11 mouse cellular contexts compared by ENCODE assay signal in genomic region chr11:74548781-74549382, GRCm38 (mm10).
A peak's percentile ranks its signal among the peaks of the same experiment; 100 is the strongest.
DNase-seq lines count a peak whose midpoint lies in the region; ATAC-seq and TF ChIP-seq lines count a peak whose summit lies in the region.
"Had no signal": no experiment of that assay in that cellular context is flagged by ENCODE, and none has a peak within 500 bp of the region (broad histone marks: within the 10 kb centered on the region; RNA-seq: fewer than 3 reads in every experiment).

No protein-coding gene starts in this region.

- peaks cover 41% of the 10 kb centered on the region for H3K4me1 ChIP-seq in heart, embryonic 10.5 days
- peaks cover 11% of the 10 kb centered on the region for H3K4me1 ChIP-seq in heart, embryonic 11.5 days (ENCODE audit: control insufficient read depth, insufficient read depth, low read length)
- peaks cover 10% of the 10 kb centered on the region for H3K4me1 ChIP-seq in midbrain, embryonic 11.5 days (ENCODE audit: control insufficient read depth, insufficient read depth, low read length)
- peaks cover 13% of the 10 kb centered on the region for H3K4me1 ChIP-seq in midbrain, embryonic 16.5 days (ENCODE audit: control insufficient read depth, insufficient read depth, low read length)
- H3K4me1 ChIP-seq in thymus, adult 2 months (replicated peaks; ENCODE audit: control insufficient read depth, insufficient read depth, low read length): peaks cover 15% of the 10 kb centered on the region

- WGBS in heart, embryonic 10.5 days: 25% methylated on average over 7 of the region's 7 CpGs
- WGBS in heart, embryonic 11.5 days (ENCODE audit: insufficient replicate concordance): 23% methylated on average over 7 of the region's 7 CpGs
- 13% methylated on average over 7 of the region's 7 CpGs for WGBS in midbrain, embryonic 11.5 days
- 3% methylated on average over 7 of the region's 7 CpGs for WGBS in midbrain, embryonic 16.5 days
- WGBS in thymus, adult 2 months: 92% methylated on average over 7 of the region's 7 CpGs

- H3K9ac ChIP-seq in heart, embryonic 11.5 days (ENCODE audit: low read depth, low read length): no peak overlapping the region
- no peak overlapping the region for H3K9ac ChIP-seq in midbrain, embryonic 11.5 days (ENCODE audit: low read length)
- no peak overlapping the region; the same call in 1 of the 2 replicates for H3K9ac ChIP-seq in midbrain, embryonic 16.5 days (ENCODE audit: low read depth, low read length)
- H3K9ac ChIP-seq: embryonic facial prominence, embryonic 15.5 days had no signal

- TF ChIP-seq POLR2A in thymus, adult 2 months (IDR thresholded peaks at IDR 0.05; ENCODE audit: control insufficient read depth, extremely low read depth, insufficient read depth, low read length, poor library complexity): no peak

- H3K4me3 ChIP-seq in heart, embryonic 10.5 days: no peak overlapping the region
- no peak overlapping the region for H3K4me3 ChIP-seq in heart, embryonic 11.5 days (ENCODE audit: low read depth, low read length)
- H3K4me3 ChIP-seq in midbrain, embryonic 11.5 days (ENCODE audit: low read depth, low read length): no peak overlapping the region
- H3K4me3 ChIP-seq in midbrain, embryonic 16.5 days (ENCODE audit: low read depth, low read length): no peak overlapping the region
- H3K4me3 ChIP-seq in thymus, adult 2 months (ENCODE audit: control insufficient read depth, insufficient read depth, low read length): no peak overlapping the region
- H3K4me3 ChIP-seq: embryonic facial prominence, embryonic 15.5 days had no signal

- H3K27ac ChIP-seq in heart, embryonic 10.5 days: peak overlapping the region; percentile 44; the same call in 1 of the 2 replicates
- no peak overlapping the region for H3K27ac ChIP-seq in heart, embryonic 11.5 days (ENCODE audit: low read depth, low read length)
- 0 out of 2 replicates have a peak overlapping the region, but pooled peaks have one; percentile 20 for H3K27ac ChIP-seq in midbrain, embryonic 11.5 days (ENCODE audit: low read depth, low read length)
- H3K27ac ChIP-seq in midbrain, embryonic 16.5 days (ENCODE audit: low read length): no peak overlapping the region
- H3K27ac ChIP-seq in thymus, adult 2 months (ENCODE audit: control insufficient read depth, insufficient read depth, low read length): no peak overlapping the region
- H3K27ac ChIP-seq: embryonic facial prominence, embryonic 15.5 days had no signal

- no peak for TF ChIP-seq CTCF in thymus, adult 2 months (IDR thresholded peaks at IDR 0.05; ENCODE audit: borderline replicate concordance, control insufficient read depth, extremely low read depth, insufficient read depth, low read length, poor library complexity)

- DNase-seq in heart, embryonic 10.5 days (ENCODE audit: low spot score): no peak
- peak; percentile 89 for DNase-seq in midbrain, embryonic 11.5 days (ENCODE audit: low spot score, missing footprints)
- DNase-seq in kidney, adult 9 months: peak; percentile 27
- peak; percentile 75 for DNase-seq in retina, postnatal 1 day
- DNase-seq in thymus, adult 2 months: no peak
- DNase-seq in urinary bladder, postnatal 14 days (ENCODE audit: low spot score): no peak
- DNase-seq: left cerebral cortex, postnatal 4 days; thymus, postnatal 25 days had no signal

- no peaks in the 10 kb centered on the region for H3K27me3 ChIP-seq in heart, embryonic 10.5 days (ENCODE audit: insufficient read depth, poor library complexity, severe bottlenecking)
- H3K27me3 ChIP-seq in heart, embryonic 11.5 days (ENCODE audit: control insufficient read depth, insufficient read depth, low read length): no peaks in the 10 kb centered on the region
- H3K27me3 ChIP-seq in midbrain, embryonic 11.5 days (ENCODE audit: control insufficient read depth, insufficient read depth, low read length): no peaks in the 10 kb centered on the region
- no peaks in the 10 kb centered on the region for H3K27me3 ChIP-seq in midbrain, embryonic 16.5 days (ENCODE audit: control insufficient read depth, insufficient read depth, low read depth, low read length)
- H3K27me3 ChIP-seq in thymus, adult 2 months (ENCODE audit: control insufficient read depth, insufficient read depth, low read length): no peaks in the 10 kb centered on the region
- H3K27me3 ChIP-seq: embryonic facial prominence, embryonic 15.5 days had no signal

- H3K4me2 ChIP-seq in heart, embryonic 11.5 days: no peak overlapping the region
- no peak overlapping the region for H3K4me2 ChIP-seq in midbrain, embryonic 11.5 days
- no peak overlapping the region for H3K4me2 ChIP-seq in midbrain, embryonic 16.5 days (ENCODE audit: low read length)
- H3K4me2 ChIP-seq: embryonic facial prominence, embryonic 15.5 days had no signal

- H3K36me3 ChIP-seq in heart, embryonic 10.5 days: no peaks in the 10 kb centered on the region
- H3K36me3 ChIP-seq in heart, embryonic 11.5 days (ENCODE audit: control insufficient read depth, insufficient read depth, low read length): no peaks in the 10 kb centered on the region
- H3K36me3 ChIP-seq in midbrain, embryonic 11.5 days (ENCODE audit: control insufficient read depth, insufficient read depth, low read length): no peaks in the 10 kb centered on the region
- no peaks in the 10 kb centered on the region for H3K36me3 ChIP-seq in midbrain, embryonic 16.5 days (ENCODE audit: control insufficient read depth, insufficient read depth, low read length)
- H3K36me3 ChIP-seq in thymus, adult 2 months (ENCODE audit: control insufficient read depth, insufficient read depth, low read length): no peaks in the 10 kb centered on the region
- H3K36me3 ChIP-seq: embryonic facial prominence, embryonic 15.5 days had no signal

- ATAC-seq in heart, embryonic 11.5 days (replicated peaks; ENCODE audit: insufficient number of reproducible peaks, low FRiP score, low TSS enrichment): no peak
- ATAC-seq in midbrain, embryonic 11.5 days (ENCODE audit: low FRiP score): peak; percentile 75
- no peak; the same call in 1 of the 2 replicates for ATAC-seq in midbrain, embryonic 16.5 days

- no peaks in the 10 kb centered on the region for H3K9me3 ChIP-seq in heart, embryonic 10.5 days
- H3K9me3 ChIP-seq in heart, embryonic 11.5 days (replicated peaks; ENCODE audit: control insufficient read depth, low read length): no peaks in the 10 kb centered on the region
- H3K9me3 ChIP-seq in midbrain, embryonic 11.5 days (ENCODE audit: control insufficient read depth, low read length): no peaks in the 10 kb centered on the region
- H3K9me3 ChIP-seq in midbrain, embryonic 16.5 days (replicated peaks; ENCODE audit: control insufficient read depth, low read length, poor library complexity, severe bottlenecking): no peaks in the 10 kb centered on the region
- H3K9me3 ChIP-seq: embryonic facial prominence, embryonic 15.5 days had no signal

Comparison
In these comparisons a context has a peak if more than half of its experiments do, and no peak if none do; other contexts are left out.
1. H3K27ac ChIP-seq: peak in heart, embryonic 10.5 days (single experiment) and midbrain, embryonic 11.5 days (single experiment); none in heart, embryonic 11.5 days (single experiment), midbrain, embryonic 16.5 days (single experiment) and thymus, adult 2 months (single experiment).
2. DNase-seq: peak in midbrain, embryonic 11.5 days (single experiment), kidney, adult 9 months (single experiment) and retina, postnatal 1 day (single experiment); none in heart, embryonic 10.5 days (single experiment), thymus, adult 2 months (single experiment) and urinary bladder, postnatal 14 days (single experiment).